Mouse (Mus musculus) megakaryocyte, embryonic 14.5 days (primary cell): ENCODE data around the gene Gm48551. TPM values are rescaled to one million over a fixed set of nuclear protein-coding genes. Genes with fewer than 3 reads are reported as not detected.
A peak's percentile ranks its signal among the peaks of the same experiment; 100 is the strongest.

ENCODE experiments used
- H3K27me3 ChIP-seq: replicated peaks from 2 replicates; pipeline ENCODE3; 2012; ENCODE audit warnings: inconsistent platforms
- H3K36me3 ChIP-seq: replicated peaks from 2 replicates; pipeline ENCODE3; 2012; ENCODE audit warnings: low read length, inconsistent platforms, mixed read lengths
- H3K4me1 ChIP-seq: 2 replicates; pipeline ENCODE4 v1.6.1; 2012; ENCODE audit warnings: inconsistent platforms
- H3K4me3 ChIP-seq: replicated peaks from 2 replicates; pipeline ENCODE3; 2012; ENCODE audit warnings: moderate library complexity, mild to moderate bottlenecking, inconsistent platforms
- H3K9me3 ChIP-seq: 2 replicates; pipeline ENCODE4 v1.6.1; 2012; ENCODE audit warnings: inconsistent platforms
- FLI1 ChIP-seq: IDR thresholded peaks from 2 replicates; pipeline ENCODE4 v1.6.1; 2012; ENCODE audit warnings: low read length, inconsistent platforms, mixed read lengths
- GATA1 ChIP-seq: IDR thresholded peaks from 3 replicates; pipeline ENCODE4 v1.6.1; 2012; ENCODE audit warnings: mixed read lengths, low read length, inconsistent platforms, borderline replicate concordance
- polyA plus RNA-seq: library from polyadenylated mRNA; stranded (reverse); fragments of >175 nt; gene quantifications from 2 replicates; pipeline ENCODE4 v1.2.3, GENCODE M21; 2012; ENCODE audit warnings: low replicate concordance; ENCODE audit not compliant: insufficient read depth

Gm48551 gene
- polyA plus RNA-seq, 1 experiment = 0.89 TPM

GRCm38 (mm10) chr10:81393456-81394063 lies 9.3 kb downstream of the Gm48551 start:
- Histone ChIP-seq H3K36me3 (peaks cover 51% of the 10 kb centered on the region), H3K4me1 (peaks cover 56% of the 10 kb centered on the region), H3K4me3 (peak overlapping the region; percentile 87), H3K27me3 (peaks cover 5% of the 10 kb centered on the region), H3K9me3 (no peaks in the 10 kb centered on the region)
- TF ChIP-seq FLI1 (no peak), GATA1 (no peak)

- Histone ChIP-seq H3K27me3 (peaks cover 5% of the 10 kb centered on the region), H3K36me3 (peaks cover 53% of the 10 kb centered on the region), H3K4me3 (no peak overlapping the region), H3K4me1 (peaks cover 47% of the 10 kb centered on the region), H3K9me3 (no peaks in the 10 kb centered on the region)
- TF ChIP-seq GATA1 = no peak
- TF ChIP-seq FLI1 = no peak
These were observed 10.9 kb downstream of the Gm48551 start for GRCm38 (mm10) chr10:81395127-81395526.

- Histone ChIP-seq H3K4me1 (peaks cover 45% of the 10 kb centered on the region), H3K4me3 (no peak overlapping the region), H3K9me3 (no peaks in the 10 kb centered on the region), H3K36me3 (peaks cover 53% of the 10 kb centered on the region), H3K27me3 (peaks cover 5% of the 10 kb centered on the region)
- TF ChIP-seq GATA1 (no peak), FLI1 (no peak)
These were observed 11.6 kb downstream of the Gm48551 start for GRCm38 (mm10) chr10:81395865-81396264.

- Histone ChIP-seq H3K9me3 (no peaks in the 10 kb centered on the region), H3K4me3 (no peak overlapping the region), H3K27me3 (peaks cover 5% of the 10 kb centered on the region), H3K36me3 (peaks cover 57% of the 10 kb centered on the region), H3K4me1 (peaks cover 53% of the 10 kb centered on the region)
- TF ChIP-seq GATA1 (no peak), FLI1 (no peak)
These were observed 12.5 kb downstream of the Gm48551 start for GRCm38 (mm10) chr10:81396749-81397148.

- H3K36me3 ChIP-seq = peaks cover 76% of the 10 kb centered on the region
- H3K4me1 ChIP-seq = peaks cover 55% of the 10 kb centered on the region
- TF ChIP-seq FLI1 = no peak
- TF ChIP-seq GATA1 = no peak
- H3K4me3 ChIP-seq = no peak overlapping the region
- no peaks in the 10 kb centered on the region for H3K9me3 ChIP-seq
- peaks cover 5% of the 10 kb centered on the region for H3K27me3 ChIP-seq
These were observed 15.0 kb downstream of the Gm48551 start for GRCm38 (mm10) chr10:81399296-81399695.

- H3K4me3 ChIP-seq = no peak overlapping the region
- peaks cover 55% of the 10 kb centered on the region for H3K4me1 ChIP-seq
- TF ChIP-seq FLI1 (no peak), GATA1 (no peak)
- no peaks in the 10 kb centered on the region for H3K9me3 ChIP-seq
- H3K36me3 ChIP-seq = peaks cover 82% of the 10 kb centered on the region
- H3K27me3 ChIP-seq = peaks cover 2% of the 10 kb centered on the region
These were observed 15.6 kb downstream of the Gm48551 start for GRCm38 (mm10) chr10:81399798-81400308.

GRCm38 (mm10) chr10:81400371-81401204 lies 16.3 kb downstream of the Gm48551 start:
- no peak overlapping the region for H3K4me3 ChIP-seq
- H3K27me3 ChIP-seq = peaks cover 1% of the 10 kb centered on the region
- peaks cover 57% of the 10 kb centered on the region for H3K4me1 ChIP-seq
- no peaks in the 10 kb centered on the region for H3K9me3 ChIP-seq
- no peak for TF ChIP-seq FLI1
- no peak for TF ChIP-seq GATA1
- peaks cover 87% of the 10 kb centered on the region for H3K36me3 ChIP-seq

- Histone ChIP-seq H3K36me3 (peaks cover 90% of the 10 kb centered on the region), H3K4me3 (peak overlapping the region; percentile 84), H3K4me1 (peaks cover 63% of the 10 kb centered on the region), H3K27me3 (peaks cover 1% of the 10 kb centered on the region), H3K9me3 (no peaks in the 10 kb centered on the region)
- TF ChIP-seq GATA1 (no peak), FLI1 (no peak)
These were observed 16.9 kb downstream of the Gm48551 start for GRCm38 (mm10) chr10:81401205-81401520.

GRCm38 (mm10) chr10:81401521-81402226 lies 17.4 kb downstream of the Gm48551 start:
- H3K4me1 ChIP-seq = peaks cover 66% of the 10 kb centered on the region
- TF ChIP-seq FLI1 = no peak
- no peak for TF ChIP-seq GATA1
- peaks cover 1% of the 10 kb centered on the region for H3K27me3 ChIP-seq
- peaks cover 90% of the 10 kb centered on the region for H3K36me3 ChIP-seq
- H3K4me3 ChIP-seq = peak overlapping the region; percentile 84
- H3K9me3 ChIP-seq = no peaks in the 10 kb centered on the region
